Mouse (Mus musculus) midbrain, postnatal 0 days (tissue): Measurements from ENCODE around the gene Wars. TPM values are rescaled to one million over a fixed set of nuclear protein-coding genes. Genes with fewer than 3 reads are reported as not detected.
A peak's percentile ranks its signal among the peaks of the same experiment; 100 is the strongest.

Source experiments
- ATAC-seq: fragments of 200-750 bp; cut with Nextera tagmentation; 2 replicates; pipeline ENCODE4 v1.8.0; 2017; ENCODE audit warnings: moderate number of reproducible peaks, mild to moderate bottlenecking, moderate TSS enrichment, moderate library complexity; ENCODE audit not compliant: low FRiP score
- DNase-seq: peaks from one replicate; pipeline ENCODE4 v3.0.0-alpha.2; 2015; ENCODE audit warnings: low spot score
- H3K27ac ChIP-seq: fragments of 300-500 bp; sonication (generic); 2 replicates; pipeline ENCODE4 v1.5.1; 2014; ENCODE audit warnings: low read depth, mild to moderate bottlenecking, low read length, mixed read lengths
- H3K27me3 ChIP-seq: fragments of 300-500 bp; sonication (generic); 2 replicates; pipeline ENCODE4 v1.6.1; 2014; ENCODE audit warnings: low read length, control low read depth, mixed read lengths; ENCODE audit not compliant: insufficient read depth
- H3K36me3 ChIP-seq: fragments of 300-500 bp; sonication (generic); 2 replicates; pipeline ENCODE4 v1.6.1; 2014; ENCODE audit warnings: low read length, control low read depth, mixed read lengths; ENCODE audit not compliant: insufficient read depth
- H3K4me1 ChIP-seq: fragments of 300-500 bp; sonication (generic); 2 replicates; pipeline ENCODE4 v1.6.1; 2014; ENCODE audit warnings: mild to moderate bottlenecking, control low read depth, antibody characterized with exemption, low read length, mixed read lengths; ENCODE audit not compliant: insufficient read depth
- H3K4me2 ChIP-seq: fragments of 300-500 bp; sonication (generic); 2 replicates; pipeline ENCODE4 v1.6.1; 2014; ENCODE audit warnings: low read depth, mild to moderate bottlenecking, low read length, mixed read lengths; ENCODE audit not compliant: poor library complexity, severe bottlenecking
- H3K4me3 ChIP-seq: fragments of 300-500 bp; sonication (generic); 2 replicates; pipeline ENCODE4 v1.5.1; 2014; ENCODE audit warnings: low read depth, mild to moderate bottlenecking, low read length, moderate library complexity
- H3K9ac ChIP-seq: fragments of 300-500 bp; sonication (generic); replicated peaks from 2 replicates; pipeline ENCODE4 v1.6.1; 2014; ENCODE audit warnings: mild to moderate bottlenecking, low read length, moderate library complexity, mixed read lengths; ENCODE audit not compliant: poor library complexity, severe bottlenecking
- H3K9me3 ChIP-seq: fragments of 300-500 bp; sonication (generic); 2 replicates; pipeline ENCODE4 v1.6.1; 2016; ENCODE audit warnings: low read length, control low read depth
- CTCF ChIP-seq: IDR thresholded peaks from 2 replicates; pipeline ENCODE4 v1.5.1; 2016; ENCODE audit warnings: antibody characterized with exemption, mild to moderate bottlenecking
- WGBS: fragments of 180-500 bp; shearing (Covaris S2); extraction: QIAGEN DNeasy Blood & Tissue Kit; methylation state at CpG from one replicate; pipeline ENCODE4 v1.1.7; 2014; 5-methylcytosine and 5-hydroxymethylcytosine counted together
- polyA plus RNA-seq: library from polyadenylated mRNA; unstranded; fragments of >200 nt; fragmentation: Nextera tagmentation; extraction: Ambion mirVana; gene quantifications from 2 replicates; pipeline ENCODE4 v1.2.1, GENCODE M21; 2015
- total RNA-seq: library from RNA; depleted of rRNA; stranded (reverse); fragments of >200 nt; gene quantifications from 2 replicates; pipeline ENCODE4 v1.2.3, GENCODE M21; 2014

Gene Wars
- total and polyA plus RNA-seq, 2 experiments from 2014 or later: 99.1 to 142 TPM

DNA sequence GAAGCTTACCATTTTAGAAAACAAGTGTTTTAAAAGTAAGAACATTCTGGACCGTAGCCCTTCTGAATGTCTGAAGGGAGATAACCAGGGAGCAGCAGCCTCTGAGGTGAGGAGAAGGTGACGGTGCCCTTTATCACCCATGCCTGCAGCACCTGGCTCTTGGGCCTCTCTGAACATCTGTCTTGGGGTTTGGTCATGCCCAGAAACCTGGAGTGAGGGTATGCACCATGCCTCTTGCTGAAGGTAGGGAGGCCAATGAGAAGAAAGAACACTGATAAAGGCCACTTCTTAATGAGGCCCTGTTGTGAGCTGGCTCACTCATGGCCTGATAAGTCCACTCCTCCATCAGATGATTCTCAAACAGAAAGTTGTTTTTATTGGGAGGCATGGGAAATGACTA is 34.3 kb upstream of the Wars start:
- no peak for DNase-seq
- no peaks in the 10 kb centered on the region for H3K9me3 ChIP-seq
- H3K4me3 ChIP-seq: no peak overlapping the region
- no peak for ATAC-seq
- TF ChIP-seq CTCF: no peak
- H3K9ac ChIP-seq: no peak overlapping the region
- H3K27ac ChIP-seq: no peak overlapping the region
- no peaks in the 10 kb centered on the region; the same call in 1 of the 2 replicates for H3K4me1 ChIP-seq
- H3K4me2 ChIP-seq: no peak overlapping the region
- no peaks in the 10 kb centered on the region for H3K36me3 ChIP-seq
- no peaks in the 10 kb centered on the region for H3K27me3 ChIP-seq
- 91% methylated on average over 2 of the region's 2 CpGs for WGBS

DNA sequence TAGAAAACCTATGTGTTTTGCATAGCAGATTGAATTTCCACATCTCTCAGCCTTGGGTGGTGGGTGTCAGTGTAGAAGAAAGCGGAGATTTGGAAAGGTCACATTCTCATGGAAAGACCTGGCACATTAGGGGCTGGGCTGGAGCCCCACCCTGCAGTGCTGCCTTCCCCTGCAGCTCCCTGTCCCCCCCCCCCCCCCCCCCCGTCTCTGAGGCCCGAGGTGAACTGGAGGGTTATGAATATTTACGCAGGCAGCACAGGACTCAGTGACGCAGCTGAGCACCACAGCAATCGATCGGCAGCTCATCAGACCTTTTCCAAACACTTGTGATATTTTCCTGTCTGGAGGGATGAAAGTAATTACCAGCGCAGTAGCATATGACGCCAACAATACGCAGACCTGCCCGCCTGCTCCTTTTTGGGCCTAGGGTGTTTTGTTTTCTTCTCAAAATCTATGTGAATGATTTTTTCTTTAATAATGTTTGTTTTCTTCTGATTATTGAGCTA is 32.7 kb upstream of the Wars start:
- Histone ChIP-seq H3K4me1 (no peaks in the 10 kb centered on the region; the same call in 1 of the 2 replicates), H3K4me3 (no peak overlapping the region), H3K36me3 (no peaks in the 10 kb centered on the region), H3K27ac (no peak overlapping the region), H3K27me3 (no peaks in the 10 kb centered on the region), H3K4me2 (no peak overlapping the region), H3K9ac (no peak overlapping the region), H3K9me3 (no peaks in the 10 kb centered on the region)
- 40% methylated on average over 10 of the region's 11 CpGs for WGBS
- ATAC-seq: no peak
- no peak for DNase-seq
- TF ChIP-seq CTCF: no peak

DNA sequence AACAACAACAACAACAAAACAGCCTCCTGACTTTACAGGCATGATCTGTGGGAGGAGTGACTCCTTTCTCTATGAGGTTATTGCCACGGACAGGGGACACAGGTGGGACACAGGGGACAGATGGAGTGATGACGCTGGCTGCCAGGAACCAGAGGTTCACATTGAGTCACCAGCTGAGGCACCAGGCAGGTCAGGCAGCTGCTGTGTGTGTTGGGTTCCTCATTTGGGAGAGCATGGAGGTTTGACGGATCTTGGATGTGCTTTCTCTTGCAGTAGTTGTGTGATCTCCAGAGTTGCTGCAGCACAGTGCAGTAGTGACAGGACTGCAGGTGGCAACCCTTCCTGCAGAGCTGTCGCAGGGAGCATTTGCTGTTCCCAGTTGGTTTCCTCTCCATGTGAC is 24.8 kb upstream of the Wars start:
- ATAC-seq: no peak
- WGBS: 63% methylated on average over 4 of the region's 4 CpGs

DNA sequence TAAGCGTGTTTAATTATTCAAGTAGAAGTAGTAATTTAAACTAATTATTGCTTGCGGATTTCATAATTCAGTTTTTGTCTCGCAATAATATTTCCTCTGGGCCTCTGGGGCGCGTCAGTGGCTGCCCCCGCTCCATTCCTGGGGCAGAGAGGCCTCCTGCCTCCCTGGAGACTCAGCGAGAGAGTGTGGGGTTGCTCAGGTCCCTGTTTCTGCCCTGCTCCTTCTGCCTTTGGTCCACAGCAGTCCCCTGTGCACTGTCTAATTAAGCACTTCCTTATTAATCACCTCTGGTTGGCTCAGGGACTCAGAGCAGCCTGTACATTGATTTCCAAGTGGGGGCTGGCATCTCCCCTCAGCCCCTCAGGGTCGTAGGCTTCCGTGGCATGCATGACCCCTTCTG is 23.5 kb upstream of the Wars start:
- no peak overlapping the region for H3K9ac ChIP-seq
- H3K9me3 ChIP-seq: no peaks in the 10 kb centered on the region
- ATAC-seq (no peak), DNase-seq (no peak)
- H3K36me3 ChIP-seq: no peaks in the 10 kb centered on the region
- TF ChIP-seq CTCF: no peak
- no peak overlapping the region for H3K4me2 ChIP-seq
- no peaks in the 10 kb centered on the region for H3K27me3 ChIP-seq
- peaks cover 39% of the 10 kb centered on the region for H3K4me1 ChIP-seq
- 38% methylated on average over 9 of the region's 9 CpGs for WGBS
- no peak overlapping the region for H3K4me3 ChIP-seq
- no peak overlapping the region for H3K27ac ChIP-seq

More for the DNA sequence above, 24.8 kb upstream of the Wars start:
- Histone ChIP-seq H3K27ac (no peak overlapping the region), H3K4me1 (peaks cover 34% of the 10 kb centered on the region), H3K4me3 (no peak overlapping the region), H3K36me3 (no peaks in the 10 kb centered on the region), H3K9me3 (no peaks in the 10 kb centered on the region), H3K27me3 (no peaks in the 10 kb centered on the region), H3K4me2 (no peak overlapping the region), H3K9ac (no peak overlapping the region)
- DNase-seq: no peak
- TF ChIP-seq CTCF: no peak

DNA sequence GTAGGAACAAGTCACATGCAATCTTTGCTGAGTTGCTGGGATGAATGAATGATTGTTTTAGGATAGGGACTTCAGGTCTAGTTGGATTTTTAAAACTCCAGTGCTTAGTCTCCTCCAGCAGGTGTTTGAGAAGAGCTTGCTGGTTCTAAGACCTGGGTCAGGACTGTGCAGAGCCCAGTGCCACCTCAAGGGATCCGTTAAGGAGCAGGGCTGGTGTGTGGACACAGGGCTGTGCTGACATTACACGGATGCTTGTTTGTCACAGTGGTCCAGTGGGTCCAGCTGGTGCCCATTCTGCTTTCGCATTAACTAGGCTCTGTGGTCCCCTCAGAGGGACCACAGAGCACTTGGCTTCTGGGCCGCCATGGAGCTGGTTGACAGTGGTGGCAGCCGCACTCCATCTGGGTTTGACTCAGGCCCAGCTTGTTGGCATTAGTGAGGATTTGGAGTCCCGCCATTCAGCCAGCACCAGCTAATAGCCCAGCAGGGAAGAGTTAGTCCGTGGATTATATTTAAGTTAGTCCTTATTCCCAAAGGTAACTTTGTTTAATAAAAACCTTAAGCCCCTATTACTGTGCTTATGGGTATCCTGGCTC is 22.6 kb upstream of the Wars start:
- Histone ChIP-seq H3K27me3 (no peaks in the 10 kb centered on the region), H3K4me2 (no peak overlapping the region), H3K4me3 (no peak overlapping the region), H3K27ac (0 out of 2 replicates have a peak overlapping the region, but pooled peaks have one; percentile 0), H3K4me1 (peaks cover 39% of the 10 kb centered on the region), H3K36me3 (no peaks in the 10 kb centered on the region), H3K9ac (no peak overlapping the region), H3K9me3 (no peaks in the 10 kb centered on the region)
- WGBS: 31% methylated on average over 7 of the region's 7 CpGs
- ATAC-seq (peak; percentile 38; the same call in 1 of the 2 replicates), DNase-seq (peak; percentile 77)
- TF ChIP-seq CTCF: no peak

DNA sequence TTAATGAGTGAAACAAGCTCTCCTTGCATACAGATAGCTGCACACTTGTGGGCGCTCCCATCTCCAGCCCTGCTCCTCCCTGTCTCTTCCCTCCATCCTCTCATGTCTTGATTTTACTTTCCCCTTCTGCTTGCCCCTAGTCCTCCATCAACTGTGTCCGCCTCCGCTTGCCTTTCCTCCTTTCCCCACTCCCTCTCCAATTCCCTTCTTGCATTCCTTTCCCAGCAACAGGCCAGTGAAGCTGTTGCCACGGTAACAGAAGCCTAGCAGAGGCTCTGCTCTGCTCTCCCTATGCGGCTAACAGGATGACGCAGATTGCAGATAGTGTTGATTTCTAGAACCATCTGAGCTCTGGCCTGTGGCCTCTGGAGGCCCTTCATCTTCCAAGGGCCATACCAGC is 21.9 kb upstream of the Wars start:
- no peaks in the 10 kb centered on the region for H3K9me3 ChIP-seq
- no peak for TF ChIP-seq CTCF
- H3K36me3 ChIP-seq: no peaks in the 10 kb centered on the region
- no peak overlapping the region for H3K9ac ChIP-seq
- ATAC-seq (peak; percentile 66), DNase-seq (peak; percentile 89)
- 9% methylated on average over 6 of the region's 6 CpGs for WGBS
- 0 out of 2 replicates have a peak overlapping the region, but pooled peaks have one; percentile 20 for H3K4me2 ChIP-seq
- peak overlapping the region; percentile 0; the same call in 1 of the 2 replicates for H3K27ac ChIP-seq
- H3K4me3 ChIP-seq: no peak overlapping the region
- H3K27me3 ChIP-seq: no peaks in the 10 kb centered on the region
- H3K4me1 ChIP-seq: peaks cover 39% of the 10 kb centered on the region
